Mouse (Mus musculus) CD4-positive helper T cell, adult 2 months (primary cell): ENCODE measurements at regions not wholly inside any gene's neighbourhood (a gene's known extent, or its start where the extent isn't known, plus 50 kb on each side); places are given as distances from the start of the nearest gene placed in this dataset.

Experiments used
- DNase-seq: peaks from one replicate; pipeline ENCODE4 v3.0.0-alpha.2; 2012; ENCODE audit warnings: low read depth, missing footprints, low spot score

GRCm38 (mm10) chr17:84107946-84108686, 79.6 kb downstream of the Zfp36l2 start:
- no peak for DNase-seq

- DNase-seq = no peak
Measured at GRCm38 (mm10) chr17:84107497-84107896, 80.2 kb downstream of the Zfp36l2 start.

- DNase-seq = no peak
Measured at GRCm38 (mm10) chr17:84104242-84104641, 83.5 kb downstream of the Zfp36l2 start.

- DNase-seq = no peak
Measured at GRCm38 (mm10) chr17:84103344-84103743, 84.4 kb downstream of the Zfp36l2 start.

- no peak for DNase-seq
Measured at GRCm38 (mm10) chr17:84101652-84102051, 86.1 kb downstream of the Zfp36l2 start.

- no peak for DNase-seq
Measured at GRCm38 (mm10) chr17:84100523-84100922, 87.2 kb downstream of the Zfp36l2 start.

GRCm38 (mm10) chr17:84099737-84100136, 88.0 kb downstream of the Zfp36l2 start:
- DNase-seq = no peak

GRCm38 (mm10) chr17:84097871-84098430, 89.8 kb downstream of the Zfp36l2 start:
- no peak for DNase-seq

GRCm38 (mm10) chr17:84097286-84097685, 90.5 kb downstream of the Zfp36l2 start:
- no peak for DNase-seq

- DNase-seq = no peak
Measured at GRCm38 (mm10) chr17:84096345-84097260, 91.1 kb downstream of the Zfp36l2 start.

- DNase-seq = no peak
Measured at GRCm38 (mm10) chr17:84095829-84096228, 91.9 kb downstream of the Zfp36l2 start.

GRCm38 (mm10) chr17:84095089-84095488, 92.7 kb downstream of the Zfp36l2 start:
- no peak for DNase-seq

GRCm38 (mm10) chr17:84086394-84086793, 101.4 kb downstream of the Zfp36l2 start:
- no peak for DNase-seq

GRCm38 (mm10) chr17:84085721-84086120, 102.0 kb downstream of the Zfp36l2 start:
- no peak for DNase-seq

GRCm38 (mm10) chr17:84085232-84085631, 102.5 kb downstream of the Zfp36l2 start:
- DNase-seq = no peak

GRCm38 (mm10) chr17:84083307-84084263, 104.2 kb downstream of the Zfp36l2 start:
- DNase-seq = peak; percentile 30

- no peak for DNase-seq
Measured at GRCm38 (mm10) chr17:84082571-84082970, 105.2 kb downstream of the Zfp36l2 start.

GRCm38 (mm10) chr17:84081751-84082352, 105.9 kb downstream of the Zfp36l2 start:
- no peak for DNase-seq

- DNase-seq = no peak
Measured at GRCm38 (mm10) chr17:84075081-84075938, 112.4 kb downstream of the Zfp36l2 start.
